Mouse (Mus musculus) lung, postnatal 0 days (tissue): Measurements from ENCODE around the gene Bik. TPM values are rescaled to one million over a fixed set of nuclear protein-coding genes. Genes with fewer than 3 reads are reported as not detected.

ENCODE experiments used
- ATAC-seq: fragments of 200-750 bp; cut with Nextera tagmentation; 2 replicates; pipeline ENCODE4 v1.8.0; 2017; ENCODE audit warnings: moderate library complexity
- DNase-seq: peaks from one replicate; pipeline ENCODE4 v3.0.0-alpha.2; 2016; ENCODE audit warnings: low spot score
- H3K27ac ChIP-seq: fragments of 300-500 bp; sonication (generic); 2 replicates; pipeline ENCODE4 v1.5.1; 2014; ENCODE audit warnings: antibody characterized with exemption, mild to moderate bottlenecking, low read length, mixed read lengths
- H3K27me3 ChIP-seq: fragments of 300-500 bp; sonication (generic); replicated peaks from 2 replicates; pipeline ENCODE4 v1.6.1; 2014; ENCODE audit warnings: low read length, mixed read lengths; ENCODE audit not compliant: insufficient read depth
- H3K36me3 ChIP-seq: fragments of 300-500 bp; sonication (generic); 2 replicates; pipeline ENCODE4 v1.6.1; 2014; ENCODE audit warnings: low read length, mixed read lengths; ENCODE audit not compliant: insufficient read depth
- H3K4me1 ChIP-seq: fragments of 300-500 bp; sonication (generic); 2 replicates; pipeline ENCODE4 v1.6.1; 2014; ENCODE audit warnings: antibody characterized with exemption, low read depth, low read length, mixed read lengths; ENCODE audit not compliant: insufficient read depth
- H3K4me2 ChIP-seq: fragments of 300-500 bp; sonication (generic); replicated peaks from 2 replicates; pipeline ENCODE4 v1.6.1; 2014; ENCODE audit warnings: low read depth, mild to moderate bottlenecking, low read length, moderate library complexity, mixed read lengths
- H3K4me3 ChIP-seq: fragments of 300-500 bp; sonication (generic); 2 replicates; pipeline ENCODE4 v1.5.1; 2014; ENCODE audit warnings: low read depth, low read length
- H3K9ac ChIP-seq: fragments of 300-500 bp; sonication (generic); replicated peaks from 2 replicates; pipeline ENCODE4 v1.6.1; 2014; ENCODE audit warnings: low read depth, mild to moderate bottlenecking
- H3K9me3 ChIP-seq: fragments of 300-500 bp; sonication (generic); 2 replicates; pipeline ENCODE4 v1.6.1; 2016; ENCODE audit warnings: low read length, mixed read lengths
- CTCF ChIP-seq: IDR thresholded peaks from 2 replicates; pipeline ENCODE4 v1.5.1; 2016; ENCODE audit warnings: antibody characterized with exemption, mild to moderate bottlenecking
- EP300 ChIP-seq: IDR thresholded peaks from 2 replicates; pipeline ENCODE4 v1.6.1; 2016; ENCODE audit warnings: antibody characterized with exemption, mild to moderate bottlenecking, control low read depth
- WGBS: fragments of 180-500 bp; shearing (Covaris S2); extraction: QIAGEN DNeasy Blood & Tissue Kit; methylation state at CpG from one replicate; pipeline ENCODE4 v1.1.7; 2014; 5-methylcytosine and 5-hydroxymethylcytosine counted together
- polyA plus RNA-seq: library from polyadenylated mRNA; unstranded; fragments of >200 nt; fragmentation: Nextera tagmentation; extraction: Ambion mirVana; gene quantifications from 2 replicates; pipeline ENCODE4 v1.2.1, GENCODE M21; 2015

Bik gene
- polyA plus RNA-seq = 33.8 and 34.6 TPM in 2 replicates

DNA sequence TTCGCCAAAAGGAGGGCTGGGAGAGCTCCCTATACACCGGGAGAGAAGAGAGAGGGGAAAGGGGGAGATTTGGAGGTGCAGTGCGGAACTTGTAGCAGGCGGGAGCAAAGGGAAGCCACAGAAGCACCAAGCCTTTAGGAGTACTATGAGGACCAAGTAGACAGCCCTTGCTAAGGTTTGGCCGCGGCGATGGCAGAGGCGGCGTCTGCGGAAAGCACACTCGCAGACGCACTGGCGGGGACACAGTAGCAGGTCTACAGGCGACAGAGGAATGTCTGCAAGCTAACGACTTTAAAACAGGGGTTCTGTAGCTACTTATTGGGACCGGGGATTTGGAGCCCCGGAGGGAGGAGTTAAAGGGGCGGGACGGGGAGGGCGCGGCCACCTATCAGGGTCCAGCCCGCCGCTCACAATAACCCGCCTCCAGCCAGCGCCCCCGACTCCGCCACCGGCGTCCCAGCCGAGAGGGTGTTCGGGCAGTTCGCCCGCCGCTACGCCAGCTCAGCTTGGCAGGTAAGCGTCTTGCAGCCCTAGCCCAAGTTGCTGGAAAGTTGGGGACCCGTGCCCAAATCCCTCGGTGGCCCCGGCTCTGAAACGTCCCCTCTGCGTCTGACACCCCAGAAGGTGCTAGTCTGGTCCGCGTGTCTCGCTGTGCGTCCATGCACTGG, at the start of gene Bik:
Gene Bik (plus strand): TSS at position 439 of the 668 bp plus-strand sequence.
- peak; percentile 55 for ATAC-seq
- peak within 1 kb of the TSS; percentile 65 for H3K9ac ChIP-seq
- peaks cover 27% of the 10 kb centered on the region for H3K4me1 ChIP-seq
- peak within 1 kb of the TSS; percentile 82 for H3K4me2 ChIP-seq
- TF ChIP-seq EP300 (no peak), CTCF (no peak)
- peak within 1 kb of the TSS; percentile 59 for H3K4me3 ChIP-seq
- peak within 1 kb of the TSS; percentile 49 for H3K27ac ChIP-seq
- WGBS = 2% methylated on average over 32 of the region's 45 CpGs
- peak; percentile 66 for DNase-seq
- H3K36me3 ChIP-seq = no peaks in the 10 kb centered on the region
- H3K27me3 ChIP-seq = 0 out of 2 replicates have a peak, but pooled peaks cover 4% of the 10 kb centered on the region
- H3K9me3 ChIP-seq = no peaks in the 10 kb centered on the region

- H3K4me2 ChIP-seq = no peak overlapping the region
- H3K9me3 ChIP-seq = no peaks in the 10 kb centered on the region
- H3K4me1 ChIP-seq = no peaks in the 10 kb centered on the region
- TF ChIP-seq CTCF (no peak), EP300 (no peak)
- 66% methylated on average over 3 of the region's 3 CpGs for WGBS
- H3K4me3 ChIP-seq = no peak overlapping the region
- no peak overlapping the region for H3K27ac ChIP-seq
- DNase-seq (no peak), ATAC-seq (no peak)
- no peak overlapping the region for H3K9ac ChIP-seq
- no peaks in the 10 kb centered on the region for H3K27me3 ChIP-seq
- no peaks in the 10 kb centered on the region for H3K36me3 ChIP-seq
These were observed 48.6 kb upstream of the Bik start for GRCm38 (mm10) chr15:83478096-83478495.

- Histone ChIP-seq H3K4me2 (no peak overlapping the region), H3K9me3 (no peaks in the 10 kb centered on the region), H3K4me3 (no peak overlapping the region), H3K36me3 (no peaks in the 10 kb centered on the region), H3K4me1 (no peaks in the 10 kb centered on the region), H3K27me3 (no peaks in the 10 kb centered on the region), H3K27ac (no peak overlapping the region), H3K9ac (no peak overlapping the region)
- DNase-seq (no peak), ATAC-seq (no peak)
- WGBS = 85% methylated on average over 4 of the region's 4 CpGs
- TF ChIP-seq CTCF = no peak
- no peak for TF ChIP-seq EP300
These were observed 46.8 kb upstream of the Bik start for GRCm38 (mm10) chr15:83479818-83480217.

DNA sequence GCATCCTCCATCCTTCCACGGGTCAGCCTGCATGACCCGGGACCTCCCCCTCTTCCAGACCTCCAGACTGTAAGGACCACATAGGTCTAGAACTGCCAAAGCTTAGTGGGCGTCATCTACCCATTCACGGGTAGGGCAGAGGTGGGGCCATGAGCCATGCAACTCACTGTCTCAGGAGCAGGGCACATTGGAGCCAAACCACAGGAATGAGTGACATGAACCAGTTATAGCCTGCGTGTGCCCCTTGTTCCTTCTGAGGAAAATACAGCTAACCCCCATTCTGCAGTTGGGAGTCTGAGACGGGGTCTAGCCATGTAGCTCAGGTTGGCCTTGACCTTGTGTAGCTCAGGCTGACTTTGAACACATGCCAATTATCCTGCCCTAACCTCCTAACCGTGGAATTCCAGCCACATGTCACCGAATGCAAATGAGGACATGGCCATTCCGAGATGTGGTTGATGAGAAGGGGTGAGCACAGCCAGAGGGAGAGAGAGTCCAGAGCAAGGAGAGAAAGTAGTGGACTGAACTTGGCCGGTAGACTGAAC, 45.4 kb upstream of the Bik start:
- ATAC-seq = no peak
- Histone ChIP-seq H3K27ac (no peak overlapping the region), H3K4me3 (no peak overlapping the region), H3K9me3 (no peaks in the 10 kb centered on the region), H3K4me1 (no peaks in the 10 kb centered on the region), H3K27me3 (no peaks in the 10 kb centered on the region), H3K4me2 (no peak overlapping the region), H3K9ac (no peak overlapping the region), H3K36me3 (no peaks in the 10 kb centered on the region)
- 72% methylated on average over 10 of the region's 10 CpGs for WGBS
- DNase-seq = no peak
- TF ChIP-seq CTCF = no peak
- TF ChIP-seq EP300 = no peak

DNA sequence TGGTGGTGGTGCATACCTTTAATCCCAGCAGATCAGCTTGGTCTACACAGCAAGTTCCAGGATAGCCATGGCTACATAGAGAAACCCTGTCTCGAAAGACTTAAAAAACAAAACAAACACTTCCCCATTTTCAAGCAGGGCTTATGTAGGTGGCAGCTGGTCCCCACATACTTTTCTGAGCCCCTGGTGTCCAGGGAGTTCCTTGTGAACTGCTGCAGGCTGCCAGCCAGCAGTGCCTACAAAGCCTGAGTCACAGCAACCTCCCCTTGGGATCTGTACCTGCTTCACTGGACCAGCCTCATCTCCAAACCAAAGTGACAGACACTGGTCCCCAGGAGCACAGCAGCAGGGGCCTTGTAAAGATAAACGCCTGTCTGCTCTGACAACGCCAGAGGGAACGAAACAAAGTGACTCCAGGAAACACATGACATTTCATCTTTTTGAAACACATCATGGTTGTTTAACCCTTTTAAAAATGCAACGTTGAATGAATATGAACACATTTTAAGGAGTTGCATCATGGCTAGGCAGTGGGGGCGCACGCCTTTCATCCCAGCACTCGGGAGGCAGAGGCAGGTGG, 43.9 kb upstream of the Bik start:
- no peak overlapping the region for H3K4me2 ChIP-seq
- no peak for ATAC-seq
- TF ChIP-seq CTCF (no peak), EP300 (no peak)
- H3K9me3 ChIP-seq = no peaks in the 10 kb centered on the region
- WGBS = 63% methylated on average over 8 of the region's 8 CpGs
- no peak overlapping the region for H3K9ac ChIP-seq
- DNase-seq = no peak
- H3K27me3 ChIP-seq = no peaks in the 10 kb centered on the region
- no peak overlapping the region for H3K4me3 ChIP-seq
- H3K4me1 ChIP-seq = no peaks in the 10 kb centered on the region
- H3K36me3 ChIP-seq = no peaks in the 10 kb centered on the region
- H3K27ac ChIP-seq = no peak overlapping the region

GRCm38 (mm10) chr15:83483482-83483881, 43.2 kb upstream of the Bik start:
- ATAC-seq (peak; percentile 30; the same call in 1 of the 2 replicates), DNase-seq (peak; percentile 52)
- Histone ChIP-seq H3K27me3 (no peaks in the 10 kb centered on the region), H3K27ac (no peak overlapping the region), H3K9ac (no peak overlapping the region), H3K4me3 (no peak overlapping the region), H3K36me3 (no peaks in the 10 kb centered on the region), H3K9me3 (no peaks in the 10 kb centered on the region), H3K4me2 (no peak overlapping the region), H3K4me1 (no peaks in the 10 kb centered on the region)
- WGBS = 37% methylated on average over 2 of the region's 2 CpGs
- TF ChIP-seq EP300 (no peak), CTCF (peak; percentile 62)
